Mouse (Mus musculus): Measurements from ENCODE around the gene Prss50. TPM values are rescaled to one million over a fixed set of nuclear protein-coding genes. Genes with fewer than 3 reads are reported as not detected.
"Not testable (repeated sequence)": the region's sequence is repeated elsewhere in the genome, so short reads cannot be mapped to it uniquely, and the experiment has no call there.

Gene Prss50
- polyA plus RNA-seq (2015; fragmentation: Nextera tagmentation; extraction: Ambion mirVana): 0.11 and 0.15 TPM in 2 replicates

DNA sequence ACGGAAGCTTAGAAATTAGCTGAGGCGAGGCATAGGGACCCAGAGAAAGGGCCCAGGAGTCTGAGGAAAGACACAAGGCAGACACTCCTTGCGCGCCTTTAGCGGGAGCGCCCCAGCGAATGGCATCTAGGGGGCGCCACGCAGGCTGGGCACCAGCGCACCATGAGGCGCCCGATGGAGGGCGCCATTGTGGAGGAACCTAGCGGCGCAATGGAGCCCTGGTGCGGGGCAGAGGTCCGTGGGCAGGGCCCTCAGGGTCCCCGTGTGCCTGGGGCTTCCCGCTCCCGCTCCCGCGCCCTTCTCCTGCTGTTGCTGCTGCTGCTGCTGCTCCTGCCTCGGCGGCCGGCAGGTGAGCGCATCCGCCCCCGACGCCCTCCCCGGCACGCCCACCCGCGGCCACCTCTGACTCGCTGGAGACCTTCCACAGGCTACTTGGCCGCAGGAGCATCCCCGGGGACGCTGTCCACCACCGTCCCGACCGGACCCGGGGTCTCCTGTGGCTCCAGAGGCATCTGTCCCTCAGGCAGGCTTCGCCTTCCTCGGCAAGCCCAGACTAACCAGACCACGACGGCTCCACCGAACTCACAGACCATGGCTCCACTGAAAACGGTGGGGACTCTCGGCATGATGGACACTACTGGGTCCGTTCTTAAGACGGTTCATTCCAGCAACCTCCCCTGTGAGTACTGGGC, at the start of gene Prss50:
TSS of gene Prss50 (plus strand) at position 187 of the 692 bp plus-strand sequence.
- peaks cover 24% of the 10 kb centered on the region for H3K27me3 ChIP-seq
- H3K27ac ChIP-seq: no peak within 1 kb of the TSS
- no peaks in the 10 kb centered on the region for H3K36me3 ChIP-seq (ENCODE audit: poor library complexity, severe bottlenecking)
- no peaks in the 10 kb centered on the region for H3K9me3 ChIP-seq (replicated peaks)
- peak within 1 kb of the TSS; percentile 60 for H3K4me2 ChIP-seq
- H3K4me1 ChIP-seq: peaks cover 5% of the 10 kb centered on the region
- H3K9ac ChIP-seq: peak within 1 kb of the TSS; percentile 37; the same call in 1 of the 2 replicates
- H3K4me3 ChIP-seq: peak within 1 kb of the TSS; percentile 34
- no peak for ATAC-seq
- 8% methylated on average over 43 of the region's 50 CpGs for WGBS

DNA sequence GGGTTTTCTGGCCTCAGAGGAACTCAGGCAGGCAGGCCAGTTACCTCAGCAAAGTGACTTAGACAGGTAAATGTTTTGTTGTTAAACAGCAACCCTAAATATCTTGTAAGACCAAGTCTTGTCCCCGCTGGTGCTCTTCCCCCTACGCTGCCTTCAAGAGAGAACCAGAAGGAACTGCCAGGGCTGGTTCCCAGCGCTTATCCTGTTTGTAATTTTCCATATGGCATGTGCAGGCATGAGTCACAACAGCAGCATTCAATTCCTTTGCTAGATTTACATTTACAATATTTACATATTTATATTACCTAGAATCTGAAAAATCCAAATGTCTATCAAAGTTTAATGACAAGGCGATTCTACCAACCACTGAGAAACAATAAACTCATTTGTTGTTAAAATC, 47.7 kb upstream of the Prss50 start:
- Histone ChIP-seq H3K4me2 (no peak overlapping the region), H3K27ac (no peak overlapping the region), H3K9me3 (replicated peaks) (no peaks in the 10 kb centered on the region), H3K27me3 (no peaks in the 10 kb centered on the region), H3K36me3 (ENCODE audit: poor library complexity, severe bottlenecking) (no peaks in the 10 kb centered on the region), H3K9ac (no peak overlapping the region), H3K4me1 (no peaks in the 10 kb centered on the region), H3K4me3 (no peak overlapping the region)
- no peak for ATAC-seq
- WGBS: 85% methylated on average over 4 of the region's 4 CpGs

DNA sequence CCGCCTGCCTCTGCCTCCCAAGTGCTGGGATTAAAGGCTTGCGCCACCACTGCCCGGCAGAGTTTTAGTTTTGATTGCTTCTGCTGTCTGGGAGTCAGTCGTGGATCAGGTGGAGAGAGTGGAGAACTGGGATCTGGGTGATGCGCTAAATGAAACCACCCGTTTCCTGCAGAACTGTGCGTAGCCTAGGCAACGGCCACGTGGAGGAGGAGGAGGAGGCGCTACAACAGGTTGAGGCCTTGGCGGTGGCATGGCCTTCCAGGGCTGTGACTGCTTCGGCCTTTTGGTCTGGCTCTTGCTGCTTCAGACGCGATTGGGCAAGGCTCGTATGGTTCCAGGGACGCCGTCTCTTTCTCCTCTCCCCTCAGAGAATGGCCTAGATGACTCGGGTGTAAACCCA, 44.0 kb upstream of the Prss50 start, which contains the start of gene Prss44:
TSS of gene Prss44 (plus strand) at position 206 of the 400 bp plus-strand sequence.
- no peak within 1 kb of the TSS for H3K9ac ChIP-seq
- WGBS: 69% methylated on average over 18 of the region's 18 CpGs
- H3K36me3 ChIP-seq (ENCODE audit: poor library complexity, severe bottlenecking): no peaks in the 10 kb centered on the region
- H3K27ac ChIP-seq: no peak within 1 kb of the TSS
- no peaks in the 10 kb centered on the region for H3K9me3 ChIP-seq (replicated peaks)
- H3K4me2 ChIP-seq: no peak within 1 kb of the TSS
- H3K4me1 ChIP-seq: no peaks in the 10 kb centered on the region
- no peak within 1 kb of the TSS for H3K4me3 ChIP-seq
- ATAC-seq: no peak
- H3K27me3 ChIP-seq: no peaks in the 10 kb centered on the region

DNA sequence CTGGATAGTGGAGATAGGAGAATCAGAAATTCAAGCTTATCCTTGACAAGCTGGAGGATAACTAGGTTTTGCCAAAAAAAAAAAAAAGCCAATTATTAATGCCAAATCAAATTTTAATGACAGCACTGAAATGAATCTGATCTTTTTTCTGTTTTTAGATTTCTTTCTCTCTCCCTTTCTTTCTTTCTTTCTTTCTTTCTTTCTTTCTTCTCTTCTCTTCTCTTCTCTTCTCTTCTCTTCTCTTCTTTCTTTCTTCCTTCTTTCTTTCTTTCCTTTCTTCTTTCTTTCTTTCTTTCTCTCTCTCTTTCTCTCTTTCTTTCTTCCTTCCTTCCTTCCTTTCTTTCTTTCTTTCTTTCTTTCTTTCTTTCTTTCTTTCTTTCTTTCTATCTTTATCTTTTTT, 37.2 kb upstream of the Prss50 start:
- not testable (repeated sequence) for H3K9me3 ChIP-seq (replicated peaks); H3K9ac ChIP-seq; H3K27me3 ChIP-seq; H3K4me3 ChIP-seq; H3K27ac ChIP-seq; H3K4me2 ChIP-seq; H3K4me1 ChIP-seq; H3K36me3 ChIP-seq (ENCODE audit: poor library complexity, severe bottlenecking); ATAC-seq

DNA sequence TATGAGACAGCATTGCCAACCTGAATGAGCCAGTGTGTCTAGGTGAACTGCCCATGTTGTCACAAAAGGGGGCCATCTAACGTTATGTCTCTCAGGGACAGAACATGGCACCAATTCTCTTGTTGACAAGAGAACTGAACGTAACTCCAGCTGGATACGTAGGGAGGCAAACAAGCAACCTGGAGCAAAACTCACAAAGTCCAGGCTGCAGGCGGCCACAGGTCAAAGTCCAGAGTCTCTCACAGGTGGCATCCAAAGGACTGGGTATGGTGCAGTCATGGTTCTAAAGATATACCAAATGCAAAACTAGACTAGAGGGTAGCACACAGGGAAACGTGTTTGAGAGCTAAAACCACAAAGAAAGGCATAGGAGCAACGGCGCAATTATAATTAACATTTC, 36.3 kb upstream of the Prss50 start:
- H3K9ac ChIP-seq: no peak overlapping the region
- H3K4me1 ChIP-seq: no peaks in the 10 kb centered on the region
- no peak overlapping the region for H3K4me2 ChIP-seq
- H3K27me3 ChIP-seq: no peaks in the 10 kb centered on the region
- no peak overlapping the region for H3K4me3 ChIP-seq
- WGBS: 87% methylated on average over 7 of the region's 7 CpGs
- no peak overlapping the region for H3K27ac ChIP-seq
- H3K36me3 ChIP-seq (ENCODE audit: poor library complexity, severe bottlenecking): no peaks in the 10 kb centered on the region
- no peak for ATAC-seq
- H3K9me3 ChIP-seq (replicated peaks): no peaks in the 10 kb centered on the region

DNA sequence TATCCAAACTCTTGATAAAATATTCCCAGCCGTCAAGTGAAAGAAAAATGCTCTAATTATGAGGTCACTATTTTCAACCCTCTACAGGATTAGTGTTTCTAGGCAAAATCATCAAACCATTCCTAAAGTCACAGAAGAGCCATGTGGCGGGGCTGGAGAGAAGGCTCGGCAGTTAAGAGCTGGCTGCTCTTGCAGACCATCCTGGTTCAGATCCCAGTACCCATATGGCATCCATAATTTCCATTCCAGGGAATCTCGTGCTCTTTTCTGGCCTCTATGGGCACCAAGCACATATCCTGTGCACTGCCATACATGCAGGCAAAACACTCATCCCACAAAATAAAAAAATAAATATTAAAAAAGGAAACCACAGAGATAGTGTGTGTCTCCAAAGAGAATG, 32.3 kb upstream of the Prss50 start:
- no peak overlapping the region for H3K4me3 ChIP-seq
- 82% methylated on average over 4 of the region's 4 CpGs for WGBS
- H3K4me2 ChIP-seq: no peak overlapping the region
- no peaks in the 10 kb centered on the region for H3K4me1 ChIP-seq
- no peak for ATAC-seq
- H3K27ac ChIP-seq: no peak overlapping the region
- H3K27me3 ChIP-seq: no peaks in the 10 kb centered on the region
- no peaks in the 10 kb centered on the region for H3K36me3 ChIP-seq (ENCODE audit: poor library complexity, severe bottlenecking)
- H3K9ac ChIP-seq: no peak overlapping the region
- H3K9me3 ChIP-seq (replicated peaks): no peaks in the 10 kb centered on the region

DNA sequence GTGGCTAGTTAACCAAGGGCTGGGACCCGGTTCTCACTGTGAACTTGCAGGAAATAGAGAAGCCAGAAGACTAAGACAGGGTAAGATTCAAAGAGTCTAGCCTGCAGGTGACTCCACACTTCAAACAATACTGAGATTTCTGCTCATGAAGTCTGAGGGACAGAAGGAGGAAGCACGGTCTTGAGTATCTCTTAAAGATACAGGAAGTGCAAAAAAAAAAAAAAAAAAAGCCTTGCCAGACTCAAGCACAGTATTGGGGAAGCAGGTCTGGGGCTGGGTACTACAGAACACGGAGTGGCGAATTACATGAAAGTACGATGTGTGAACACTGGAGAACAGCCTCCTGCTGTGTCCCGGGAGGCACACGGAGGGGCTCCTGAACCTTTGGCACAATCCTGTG, 31.9 kb upstream of the Prss50 start:
- H3K9me3 ChIP-seq (replicated peaks): no peaks in the 10 kb centered on the region
- H3K4me2 ChIP-seq: no peak overlapping the region
- H3K27me3 ChIP-seq: no peaks in the 10 kb centered on the region
- ATAC-seq: no peak
- H3K4me1 ChIP-seq: no peaks in the 10 kb centered on the region
- no peaks in the 10 kb centered on the region for H3K36me3 ChIP-seq (ENCODE audit: poor library complexity, severe bottlenecking)
- no peak overlapping the region for H3K4me3 ChIP-seq
- no peak overlapping the region for H3K27ac ChIP-seq
- WGBS: 73% methylated on average over 7 of the region's 7 CpGs
- H3K9ac ChIP-seq: no peak overlapping the region

DNA sequence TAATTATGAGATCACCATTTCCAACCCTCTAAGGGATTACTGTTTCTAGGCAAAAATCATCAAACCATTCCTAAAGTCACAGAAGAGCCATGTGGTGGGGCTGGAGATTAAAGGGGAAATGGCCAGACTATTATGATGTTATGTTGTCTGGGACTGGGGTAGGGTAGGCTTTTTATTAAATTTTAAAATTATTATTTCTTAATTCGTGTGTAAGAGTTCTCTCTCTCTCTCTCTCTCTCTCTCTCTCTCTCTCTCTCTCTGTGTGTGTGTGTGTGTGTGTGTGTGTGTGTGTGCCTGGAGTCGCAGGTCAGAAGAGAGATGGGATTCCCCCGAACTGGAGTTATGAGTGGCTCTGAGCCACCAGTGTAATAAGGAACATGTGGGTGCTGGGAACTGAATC, 31.4 kb upstream of the Prss50 start, which contains the start of gene Prss43:
TSS of gene Prss43 (plus strand) at position 301 of the 400 bp plus-strand sequence.
- no peak within 1 kb of the TSS for H3K9ac ChIP-seq
- WGBS: 72% methylated on average over 3 of the region's 3 CpGs
- H3K36me3 ChIP-seq (ENCODE audit: poor library complexity, severe bottlenecking): no peaks in the 10 kb centered on the region
- H3K4me3 ChIP-seq: no peak within 1 kb of the TSS
- ATAC-seq: no peak
- H3K4me1 ChIP-seq: no peaks in the 10 kb centered on the region
- no peaks in the 10 kb centered on the region for H3K27me3 ChIP-seq
- H3K27ac ChIP-seq: no peak within 1 kb of the TSS
- no peak within 1 kb of the TSS for H3K4me2 ChIP-seq
- H3K9me3 ChIP-seq (replicated peaks): no peaks in the 10 kb centered on the region

DNA sequence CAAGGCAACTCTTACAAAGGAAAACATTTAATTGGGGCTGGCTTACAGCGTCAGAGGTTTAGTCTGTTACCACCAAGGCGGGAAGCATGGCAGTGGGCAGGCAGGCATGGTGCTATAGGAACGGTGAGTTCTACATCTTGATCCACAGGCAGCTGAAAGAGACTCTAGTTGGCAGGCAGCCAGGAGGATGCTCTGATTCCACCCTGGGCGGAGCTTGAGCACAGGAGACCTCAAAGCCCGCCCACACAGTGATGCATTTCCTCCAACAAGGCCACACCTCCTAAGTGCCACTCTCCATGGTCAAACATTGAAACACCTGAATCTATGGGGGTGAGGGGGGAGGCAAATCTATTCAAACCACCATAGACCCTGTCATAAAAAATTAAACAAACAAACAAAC, 24.7 kb upstream of the Prss50 start:
- no peak overlapping the region for H3K27ac ChIP-seq
- H3K36me3 ChIP-seq (ENCODE audit: poor library complexity, severe bottlenecking): no peaks in the 10 kb centered on the region
- no peak overlapping the region for H3K9ac ChIP-seq
- WGBS: 68% methylated on average over 5 of the region's 5 CpGs
- 0 out of 2 replicates have a peak, but pooled peaks cover 5% of the 10 kb centered on the region for H3K4me1 ChIP-seq
- no peak overlapping the region for H3K4me3 ChIP-seq
- H3K27me3 ChIP-seq: no peaks in the 10 kb centered on the region
- no peak for ATAC-seq
- H3K4me2 ChIP-seq: no peak overlapping the region
- H3K9me3 ChIP-seq (replicated peaks): no peaks in the 10 kb centered on the region

DNA sequence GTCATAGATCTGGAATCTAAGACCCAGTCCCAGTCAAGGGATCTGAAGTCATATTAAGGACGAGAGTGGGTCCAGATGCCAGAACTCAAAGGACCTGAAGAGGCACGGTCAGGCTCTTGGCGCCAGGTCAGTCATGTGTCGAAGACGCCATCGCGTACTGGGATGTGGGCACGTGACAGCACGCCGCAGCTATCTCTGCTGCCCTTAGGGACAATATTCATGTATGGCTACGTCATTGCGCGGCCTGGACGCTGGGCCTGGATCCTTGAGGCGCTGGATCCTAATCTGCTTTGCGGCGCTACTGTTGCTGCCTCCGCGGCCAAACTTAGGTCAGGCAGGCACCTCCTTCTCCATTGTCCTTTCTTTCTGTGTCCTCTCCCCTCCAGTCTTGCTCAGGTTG, 23.4 kb upstream of the Prss50 start, which contains the start of gene Prss45:
TSS of gene Prss45 (plus strand) at position 178 of the 400 bp plus-strand sequence.
- Histone ChIP-seq H3K4me3 (no peak within 1 kb of the TSS), H3K9ac (no peak within 1 kb of the TSS), H3K4me1 (0 out of 2 replicates have a peak, but pooled peaks cover 5% of the 10 kb centered on the region), H3K27ac (no peak within 1 kb of the TSS), H3K4me2 (no peak within 1 kb of the TSS; the same call in 1 of the 2 replicates), H3K9me3 (replicated peaks) (no peaks in the 10 kb centered on the region), H3K27me3 (no peaks in the 10 kb centered on the region), H3K36me3 (ENCODE audit: poor library complexity, severe bottlenecking) (no peaks in the 10 kb centered on the region)
- ATAC-seq: no peak
- 78% methylated on average over 19 of the region's 19 CpGs for WGBS

DNA sequence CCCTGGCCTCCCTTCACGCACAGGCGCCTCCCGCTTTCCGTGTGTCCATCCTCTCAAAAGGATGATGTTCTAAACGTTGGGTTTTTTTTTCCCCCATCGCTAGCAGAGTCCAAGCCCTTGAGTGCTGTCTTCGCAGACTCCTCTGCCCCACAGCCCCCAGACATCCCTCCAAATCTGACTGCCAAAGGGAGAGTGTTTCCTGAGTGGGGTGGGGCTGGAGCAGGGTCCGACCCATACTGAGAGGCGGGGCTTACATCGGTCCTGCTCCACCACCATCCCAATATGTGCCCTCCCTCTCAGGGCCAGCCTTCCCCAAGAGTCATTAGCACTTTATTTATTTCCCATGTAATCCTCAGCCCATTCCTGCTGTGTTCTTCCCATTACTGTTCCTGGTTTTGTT, 22.8 kb upstream of the Prss50 start:
- H3K9ac ChIP-seq: no peak overlapping the region
- no peaks in the 10 kb centered on the region for H3K36me3 ChIP-seq (ENCODE audit: poor library complexity, severe bottlenecking)
- H3K4me2 ChIP-seq: no peak overlapping the region; the same call in 1 of the 2 replicates
- H3K4me1 ChIP-seq: 0 out of 2 replicates have a peak, but pooled peaks cover 5% of the 10 kb centered on the region
- H3K27me3 ChIP-seq: no peaks in the 10 kb centered on the region
- H3K9me3 ChIP-seq (replicated peaks): no peaks in the 10 kb centered on the region
- WGBS: 42% methylated on average over 10 of the region's 10 CpGs
- ATAC-seq: no peak
- no peak overlapping the region for H3K4me3 ChIP-seq
- no peak overlapping the region for H3K27ac ChIP-seq

DNA sequence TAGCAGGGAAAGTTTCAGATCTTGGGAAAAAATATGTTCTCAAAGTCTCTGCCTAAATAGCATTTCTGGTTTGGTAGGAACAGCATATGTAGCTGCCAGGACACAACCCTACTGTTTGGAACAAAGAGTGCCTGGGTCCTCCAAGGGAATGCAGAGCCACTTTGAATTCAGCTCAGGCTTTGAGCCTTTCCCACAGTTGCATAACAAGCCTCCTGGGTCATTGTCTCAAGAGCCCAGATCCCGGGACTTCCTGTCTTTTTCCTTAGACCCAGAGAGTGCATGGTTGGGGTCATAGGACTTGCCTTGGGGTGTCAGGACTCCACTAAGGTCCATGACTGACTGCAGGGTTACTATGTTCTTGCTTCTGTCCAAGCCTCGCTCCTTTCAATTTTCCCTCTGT, 21.7 kb upstream of the Prss50 start:
- WGBS: 50% methylated on average over 2 of the region's 2 CpGs
- H3K27ac ChIP-seq: no peak overlapping the region
- no peaks in the 10 kb centered on the region for H3K36me3 ChIP-seq (ENCODE audit: poor library complexity, severe bottlenecking)
- no peaks in the 10 kb centered on the region for H3K9me3 ChIP-seq (replicated peaks)
- no peak overlapping the region for H3K4me3 ChIP-seq
- no peak overlapping the region for H3K4me2 ChIP-seq
- ATAC-seq: no peak
- 0 out of 2 replicates have a peak, but pooled peaks cover 5% of the 10 kb centered on the region for H3K4me1 ChIP-seq
- no peak overlapping the region for H3K9ac ChIP-seq
- H3K27me3 ChIP-seq: no peaks in the 10 kb centered on the region

DNA sequence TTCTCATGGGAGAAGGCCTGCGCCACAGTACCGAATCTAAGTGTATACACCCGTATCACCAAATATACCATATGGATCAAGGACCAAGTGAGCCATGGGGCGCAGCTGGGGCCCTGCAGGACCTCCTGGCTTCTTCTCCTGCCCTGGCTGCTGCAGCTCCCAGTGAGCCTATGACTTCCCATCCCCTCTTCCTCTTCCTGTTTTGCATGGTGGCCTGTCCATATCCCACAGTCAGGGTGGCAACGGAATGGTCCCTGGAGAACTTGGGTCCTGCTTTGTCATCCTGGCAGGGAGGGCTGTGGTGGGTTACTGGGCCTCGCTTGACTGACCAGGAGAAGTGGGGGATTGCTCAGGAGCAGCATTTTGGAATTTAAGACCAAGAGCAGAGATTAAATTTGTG, 16.9 kb upstream of the Prss50 start:
- Histone ChIP-seq H3K9me3 (replicated peaks) (no peaks in the 10 kb centered on the region), H3K4me3 (no peak overlapping the region), H3K36me3 (ENCODE audit: poor library complexity, severe bottlenecking) (no peaks in the 10 kb centered on the region), H3K27me3 (no peaks in the 10 kb centered on the region), H3K4me1 (no peaks in the 10 kb centered on the region), H3K9ac (no peak overlapping the region), H3K27ac (no peak overlapping the region), H3K4me2 (no peak overlapping the region)
- ATAC-seq: no peak
- WGBS: 87% methylated on average over 6 of the region's 6 CpGs
